Mouse (Mus musculus) bone marrow, adult 2 months (tissue): ENCODE measurements at regions not wholly inside any gene's neighbourhood (a gene's known extent, or its start where the extent isn't known, plus 50 kb on each side); places are given as distances from the start of the nearest gene placed in this dataset.

Source experiments
- CTCF ChIP-seq: fragments of 200-500 bp; IDR thresholded peaks from 2 replicates; pipeline ENCODE4 v1.5.1; 2011; ENCODE audit warnings: low read length, control low read depth; ENCODE audit not compliant: control insufficient read depth, insufficient read depth
- POLR2A ChIP-seq: fragments of 200-500 bp; IDR thresholded peaks from 2 replicates; pipeline ENCODE4 v1.6.1; 2011; ENCODE audit warnings: low read depth, mild to moderate bottlenecking, control low read depth, low read length, borderline replicate concordance; ENCODE audit not compliant: control insufficient read depth

- TF ChIP-seq POLR2A (no peak), CTCF (no peak)
Measured at GRCm38 (mm10) chr16:87130733-87131640, 223.0 kb upstream of the N6amt1 start.
